Mouse (Mus musculus) heart, adult 9 months (tissue): ENCODE data around the gene Shc1.

Experiments used
- DNase-seq, 2 experiments: peaks; one replicate each; pipeline ENCODE4 v3.0.0; 2022; ENCODE audit warnings: low spot score in 2 of 2

Gene Shc1

GRCm38 (mm10) chr3:89418170-89418860 is at the start of gene Shc1, which contains the start of gene Cks1b:
TSS of gene Shc1 (plus strand) at chr3:89418443.
TSS of gene Cks1b (minus strand) at chr3:89418383.
- DNase-seq, result peak; percentile 98 to 99

GRCm38 (mm10) chr3:89373581-89374231 is 44.5 kb upstream of the Shc1 start:
- no peak for DNase-seq

- DNase-seq, result no peak
Observed at GRCm38 (mm10) chr3:89377831-89378230, 40.4 kb upstream of the Shc1 start.

GRCm38 (mm10) chr3:89378394-89379067 is 39.7 kb upstream of the Shc1 start:
- DNase-seq, result peak; percentile 72 to 81

- DNase-seq, result no peak
Observed at GRCm38 (mm10) chr3:89379388-89380131, 38.7 kb upstream of the Shc1 start.

- no peak for DNase-seq
Observed at GRCm38 (mm10) chr3:89380291-89380690, 38.0 kb upstream of the Shc1 start.

- DNase-seq, result no peak
Observed at GRCm38 (mm10) chr3:89380711-89381110, 37.5 kb upstream of the Shc1 start.

- DNase-seq, result no peak
Observed at GRCm38 (mm10) chr3:89381233-89381632, 37.0 kb upstream of the Shc1 start.

- no peak for DNase-seq
Observed at GRCm38 (mm10) chr3:89382033-89382882, 36.0 kb upstream of the Shc1 start.

GRCm38 (mm10) chr3:89382950-89383349 is 35.3 kb upstream of the Shc1 start:
- no peak for DNase-seq

- DNase-seq, result no peak
Observed at GRCm38 (mm10) chr3:89383651-89384255, 34.5 kb upstream of the Shc1 start.

- DNase-seq, result no peak
Observed at GRCm38 (mm10) chr3:89384331-89385076, 33.7 kb upstream of the Shc1 start.

- no peak for DNase-seq
Observed at GRCm38 (mm10) chr3:89385451-89385850, 32.8 kb upstream of the Shc1 start.

- DNase-seq, result no peak
Observed at GRCm38 (mm10) chr3:89386438-89387420, 31.5 kb upstream of the Shc1 start.

GRCm38 (mm10) chr3:89387632-89388031 is 30.6 kb upstream of the Shc1 start:
- peak; percentile 40 to 52 for DNase-seq

GRCm38 (mm10) chr3:89388134-89388881 is 29.9 kb upstream of the Shc1 start:
- peak; percentile 65 to 71 for DNase-seq

GRCm38 (mm10) chr3:89388901-89389740 is 29.1 kb upstream of the Shc1 start:
- DNase-seq, result peak in 1 of 2 experiments; percentile 47
